Mouse (Mus musculus): ENCODE measurements around the gene Ap4e1.

The Ap4e1 gene

DNA sequence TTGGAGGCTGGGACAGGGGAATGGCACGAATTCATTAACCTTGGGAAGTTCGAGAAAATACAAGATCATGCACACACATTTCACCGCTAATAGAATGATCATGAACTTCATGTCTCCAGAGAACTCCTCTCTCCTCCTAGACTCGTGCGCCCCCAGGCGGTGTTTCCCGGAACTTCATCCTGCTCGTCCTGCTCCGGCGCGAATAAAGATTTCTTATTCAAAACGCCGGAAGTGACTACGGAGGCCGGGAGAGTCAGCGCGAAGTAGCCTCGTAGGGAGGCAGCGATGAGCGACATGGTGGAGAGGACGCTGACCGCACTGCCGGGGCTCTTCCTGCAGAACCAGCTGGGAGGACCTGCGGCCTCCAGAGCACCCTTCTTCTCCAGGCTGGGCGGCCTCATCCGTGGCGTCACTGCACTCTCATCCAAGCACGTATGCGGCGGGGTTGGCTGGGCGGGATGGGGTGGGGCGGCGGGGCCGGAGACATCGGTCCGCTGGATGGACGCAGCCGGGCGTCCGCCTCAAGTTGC lies at the start of gene Ap4e1:
Ap4e1 (plus strand) TSS at position 249 of the 530 bp plus-strand sequence.
- peak; percentile 94 to 95 for DNase-seq (ENCODE audit: low spot score in 2 of 2)

DNA sequence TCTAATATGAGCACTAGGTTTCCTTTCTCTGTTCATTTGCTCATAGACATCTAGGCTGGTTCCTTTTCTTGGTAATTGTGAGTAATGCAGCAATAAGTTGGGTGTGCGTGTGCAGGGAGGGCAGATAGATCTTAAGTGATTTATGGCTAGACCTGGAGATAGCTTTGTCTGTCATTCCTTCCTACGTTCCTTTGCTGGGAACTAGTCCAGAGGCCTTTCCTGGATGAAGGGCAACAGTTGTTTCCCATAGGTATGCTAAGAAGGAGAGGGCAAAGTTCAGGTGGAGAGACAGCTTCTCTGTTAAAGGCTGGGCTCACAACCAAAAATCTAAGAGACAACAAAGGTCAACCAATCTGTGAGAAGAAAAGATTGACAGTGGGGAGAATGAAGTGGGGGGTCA lies 46.8 kb upstream of the Ap4e1 start:
- no peak for DNase-seq (ENCODE audit: low spot score in 2 of 2)

DNA sequence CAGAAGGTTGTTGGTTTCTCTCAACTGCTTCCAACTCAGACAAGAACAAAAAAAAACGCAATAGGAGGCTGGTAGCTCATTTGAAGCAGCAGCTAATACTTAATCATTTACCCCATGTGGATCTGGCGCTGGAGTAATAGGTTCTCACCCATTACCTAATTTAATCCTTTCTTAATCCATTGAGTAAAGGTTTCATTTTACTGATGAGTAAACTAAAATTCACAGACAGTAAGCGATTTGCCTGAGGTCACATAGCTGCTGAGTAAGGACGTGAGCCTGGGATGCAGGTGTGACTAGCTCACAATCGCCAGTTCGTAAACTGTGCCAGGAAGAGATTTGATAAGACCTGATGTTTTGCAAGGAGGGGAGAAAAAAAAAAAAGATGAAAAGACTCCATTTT lies 31.1 kb upstream of the Ap4e1 start:
- no peak for DNase-seq (ENCODE audit: low spot score in 2 of 2)

DNA sequence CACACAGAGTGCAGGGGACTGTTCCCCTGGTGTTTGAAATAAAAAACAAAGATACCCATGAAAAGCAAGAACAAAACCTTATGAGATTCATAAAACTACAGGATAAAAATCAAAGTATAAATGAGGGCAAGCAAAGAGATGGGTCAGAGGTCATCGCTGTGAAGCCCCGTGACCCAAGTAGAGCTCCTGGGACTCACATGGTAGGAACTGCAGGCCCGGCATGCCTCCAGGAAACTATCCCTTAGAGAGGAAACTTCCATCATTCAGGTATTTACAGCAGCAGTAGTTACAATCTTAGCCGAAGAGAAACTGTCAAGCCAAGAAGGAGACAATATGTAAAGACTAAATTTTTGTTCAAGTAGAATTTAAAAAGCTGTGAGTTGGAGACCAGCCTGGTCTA lies 25.3 kb upstream of the Ap4e1 start:
- DNase-seq (ENCODE audit: low spot score in 2 of 2) = no peak

DNA sequence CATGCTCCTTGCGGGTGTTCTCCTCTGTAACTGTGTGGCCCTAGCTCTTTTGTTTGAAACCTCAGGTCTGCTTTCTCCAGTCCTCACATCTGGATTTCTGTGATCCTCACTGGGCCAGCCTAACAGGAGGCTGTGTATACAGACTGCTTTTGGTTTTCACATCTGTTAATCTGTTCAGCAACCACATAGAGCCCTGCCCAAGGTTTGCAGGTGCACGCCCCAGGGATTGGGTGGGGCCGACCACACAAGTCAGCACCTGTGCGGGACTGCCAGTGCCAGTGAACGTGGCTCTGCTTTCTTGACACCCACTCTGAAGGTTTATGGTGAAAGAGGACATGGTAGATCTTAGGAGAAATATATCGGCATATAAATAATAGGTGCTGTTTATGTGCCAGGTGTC lies 18.6 kb upstream of the Ap4e1 start:
- DNase-seq (ENCODE audit: low spot score in 2 of 2) = peak in 1 of 2 experiments; percentile 34

DNA sequence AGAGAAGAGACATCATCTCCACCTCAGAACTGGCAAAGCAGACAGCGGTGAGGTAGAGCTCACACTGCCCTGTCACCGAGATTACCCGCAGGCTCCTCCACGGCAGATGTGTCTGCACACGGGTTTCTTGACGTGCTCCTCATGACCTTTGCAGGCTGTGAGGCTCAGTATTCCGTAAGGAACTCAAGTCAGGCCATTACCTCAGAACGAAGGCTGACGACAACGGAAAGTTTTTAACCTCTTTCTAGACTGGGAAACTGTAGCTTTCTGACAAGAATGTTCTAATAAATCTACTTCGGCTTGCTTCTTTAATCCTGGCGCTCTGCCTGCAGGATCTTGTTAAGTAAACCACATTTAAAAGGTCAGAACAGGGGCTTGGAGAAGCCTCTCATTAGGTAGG lies 15.8 kb upstream of the Ap4e1 start:
- DNase-seq (ENCODE audit: low spot score in 2 of 2) = no peak

DNA sequence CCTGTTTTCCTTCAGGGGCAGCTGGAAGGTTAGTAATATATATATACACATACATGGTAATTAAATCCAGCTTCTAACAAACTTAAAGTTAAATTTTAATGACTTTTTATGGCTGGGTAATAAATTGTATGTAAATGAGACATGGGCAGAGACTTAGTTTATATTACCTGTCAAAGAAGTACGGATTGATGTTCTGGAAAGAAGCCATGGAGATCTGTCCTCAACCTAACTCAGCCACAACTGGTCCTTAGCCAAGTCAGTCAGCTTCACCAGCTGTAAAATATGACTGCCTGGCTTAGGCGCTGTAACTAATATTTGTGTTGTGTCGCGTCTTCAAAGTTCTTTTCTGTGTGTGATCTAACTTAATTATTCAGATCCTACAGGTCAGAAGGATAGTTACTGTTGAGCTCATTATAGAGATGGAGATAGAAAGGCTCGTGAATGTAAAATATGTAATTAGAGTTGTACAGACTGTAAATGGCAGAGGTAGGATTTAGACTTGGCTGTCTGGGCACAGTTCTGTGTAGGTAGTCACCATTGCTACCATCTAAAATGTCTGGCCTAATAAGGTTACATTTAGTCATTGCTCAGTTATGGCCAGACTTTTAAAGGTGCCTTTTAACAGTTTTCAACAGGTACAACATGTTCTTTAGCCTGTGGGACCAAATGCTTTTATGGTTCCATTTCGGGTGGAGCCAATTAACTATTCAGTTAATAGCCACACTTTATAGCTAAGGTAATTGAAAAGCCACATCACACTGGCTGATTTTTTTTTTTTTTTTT lies 13.9 kb upstream of the Ap4e1 start:
- no peak for DNase-seq (ENCODE audit: low spot score in 2 of 2)

DNA sequence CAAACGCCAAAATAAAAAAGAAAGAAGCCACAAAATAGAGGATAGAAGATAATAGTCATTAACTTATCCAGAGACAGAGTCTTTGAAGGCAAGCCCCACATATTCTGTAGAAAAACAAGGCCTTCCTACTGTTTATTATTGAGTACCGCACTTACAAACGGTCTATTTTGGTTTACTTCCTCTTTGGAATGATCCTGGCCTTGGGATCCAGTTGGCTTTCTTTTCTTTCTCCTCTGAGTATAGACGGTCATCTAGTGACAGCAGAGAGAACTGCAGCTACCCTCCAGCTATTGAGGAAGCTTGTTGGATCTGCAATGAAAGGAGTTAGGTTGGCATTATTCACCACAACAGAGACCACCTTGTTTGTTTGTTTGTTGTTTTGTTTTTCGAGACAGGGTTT lies 11.8 kb upstream of the Ap4e1 start:
- peak; percentile 30 to 35 for DNase-seq (ENCODE audit: low spot score in 2 of 2)

DNA sequence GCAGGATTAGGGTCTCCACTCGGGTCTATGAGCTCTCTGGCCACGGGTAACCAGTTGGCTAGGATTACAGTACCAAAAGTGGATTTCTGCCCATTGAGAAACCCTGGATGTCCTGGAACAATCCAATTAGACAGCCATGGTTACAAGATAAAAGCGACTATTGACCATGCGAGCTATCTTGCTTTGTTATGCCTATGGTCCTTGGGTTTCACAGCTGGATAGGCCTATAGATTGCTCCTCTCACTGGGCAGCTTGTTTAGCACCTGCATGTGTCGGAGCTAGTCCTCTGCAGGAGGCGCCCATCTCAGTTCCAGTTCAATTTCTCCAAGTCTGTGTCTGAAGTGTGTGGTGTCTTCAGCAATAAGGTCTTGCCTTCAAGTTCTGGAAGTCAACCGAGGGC lies 10.3 kb upstream of the Ap4e1 start:
- no peak for DNase-seq (ENCODE audit: low spot score in 2 of 2)

DNA sequence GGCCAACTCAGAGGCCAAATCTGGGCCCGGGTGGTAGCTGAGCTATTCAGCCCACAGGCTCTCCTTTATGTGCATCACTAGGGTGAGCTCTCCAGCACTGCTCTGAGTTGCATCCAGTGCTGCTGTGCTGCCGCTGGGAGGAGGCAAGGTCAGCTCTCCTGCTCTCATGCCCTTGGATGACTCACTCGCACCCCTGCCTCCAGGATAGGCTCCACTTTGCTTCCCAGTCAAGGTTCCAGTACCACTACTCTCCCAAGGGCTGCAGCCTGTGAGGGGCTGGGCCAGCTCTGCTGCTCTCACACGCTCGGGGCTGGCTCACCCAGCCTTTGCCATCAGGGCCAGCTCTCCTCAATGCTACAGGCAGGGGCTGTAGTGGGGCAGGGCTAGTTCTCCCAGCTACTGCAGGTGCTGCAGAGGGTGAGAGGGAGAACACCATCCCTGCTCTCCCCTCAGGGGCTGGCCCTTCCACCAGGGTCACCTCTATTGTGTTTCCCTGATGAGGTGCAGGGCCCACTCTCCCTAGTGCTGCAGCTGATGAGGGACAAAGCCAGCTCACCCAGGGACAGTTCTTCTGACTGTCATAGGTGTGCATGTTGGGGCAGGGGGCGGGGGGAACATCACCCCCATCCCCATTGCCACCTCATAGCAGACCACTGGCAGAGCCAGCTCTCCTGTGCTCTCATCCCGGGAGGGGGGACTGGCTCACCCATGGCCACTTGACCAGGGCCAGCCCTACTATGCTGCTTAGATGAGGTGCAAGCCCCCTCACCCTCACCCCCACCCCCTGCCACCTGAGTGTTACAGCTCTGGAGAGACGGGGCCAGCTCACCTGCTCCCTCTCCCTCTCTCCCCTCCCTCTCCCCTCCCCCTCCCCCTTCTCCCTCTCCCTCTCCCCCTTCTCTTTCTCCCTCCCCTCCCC lies 7.9 kb upstream of the Ap4e1 start:
- DNase-seq (ENCODE audit: low spot score in 2 of 2) = no peak

DNA sequence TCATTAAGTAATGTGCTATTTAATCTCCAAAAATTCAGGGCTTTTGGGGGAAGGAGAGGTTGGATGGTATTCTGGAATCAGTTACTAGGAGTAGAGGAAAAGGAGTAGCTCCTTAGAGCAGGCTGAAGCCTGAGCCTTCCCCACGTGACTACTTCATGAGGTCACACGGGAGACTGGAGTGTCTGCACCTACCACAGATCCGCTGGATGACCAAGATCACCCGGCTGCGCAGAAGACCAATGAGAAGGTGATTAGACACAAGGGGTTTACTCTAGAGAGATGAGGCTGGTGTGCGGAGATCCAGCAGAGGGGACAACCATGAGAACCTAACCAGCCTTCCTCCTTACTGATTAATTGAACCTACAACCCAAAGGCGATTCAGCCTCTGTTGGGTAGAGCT lies 4.5 kb upstream of the Ap4e1 start:
- DNase-seq (ENCODE audit: low spot score in 2 of 2) = no peak

DNA sequence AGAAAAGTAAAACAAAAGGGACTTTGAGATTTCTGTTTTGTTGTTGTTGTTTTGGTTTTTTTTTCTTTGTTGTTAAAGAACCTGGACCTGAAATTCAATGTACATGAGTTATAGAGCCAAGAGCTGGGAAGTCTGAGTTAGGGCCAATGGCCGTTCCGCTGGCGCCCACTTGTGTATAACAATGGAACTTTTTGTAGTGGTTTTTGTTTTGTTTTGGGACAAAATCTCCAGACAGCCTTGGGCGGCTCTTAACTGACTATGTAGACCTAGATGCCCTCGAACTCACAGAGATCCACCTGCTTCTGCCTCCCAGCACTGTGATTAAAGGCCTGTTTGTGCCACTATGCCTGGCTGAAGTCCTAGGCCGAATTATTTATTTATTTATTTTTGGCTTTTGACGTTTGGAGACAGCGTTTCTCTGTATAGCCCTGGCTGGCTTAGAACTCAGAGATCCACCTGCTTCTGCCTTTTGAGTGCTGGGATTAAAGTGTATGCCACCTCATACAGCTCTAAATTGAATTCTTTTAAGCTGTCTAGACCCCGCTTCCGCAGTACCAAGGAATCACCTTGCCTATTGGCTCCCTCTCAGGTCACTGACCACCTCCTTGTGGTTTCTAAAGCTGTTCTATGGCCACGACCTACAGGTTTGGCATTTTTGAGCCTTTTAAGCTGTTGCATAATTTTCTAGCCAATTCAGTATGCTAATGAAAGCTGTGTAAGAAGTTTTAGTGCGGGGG lies 1.7 kb upstream of the Ap4e1 start:
- peak; percentile 43 to 55 for DNase-seq (ENCODE audit: low spot score in 2 of 2)

DNA sequence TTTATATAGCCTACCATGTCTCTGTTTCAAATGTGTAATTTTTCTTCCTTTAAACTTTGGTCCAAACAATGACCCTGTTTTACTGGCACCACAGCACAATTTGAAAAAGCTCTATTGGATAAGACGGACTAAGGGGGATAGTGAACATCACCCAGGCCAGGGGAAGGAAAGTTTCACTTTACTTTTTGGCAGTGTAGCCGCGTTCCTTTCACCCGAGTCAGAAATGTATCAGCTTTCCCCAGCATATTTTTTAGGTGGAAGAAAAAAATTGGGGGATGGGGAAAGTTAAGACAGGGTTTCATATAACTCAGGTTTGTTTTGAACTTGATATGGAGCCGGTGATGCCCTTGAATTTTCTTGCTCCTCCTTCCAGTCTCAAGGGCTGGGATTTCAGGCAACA lies 1.0 kb upstream of the Ap4e1 start:
- no peak for DNase-seq (ENCODE audit: low spot score in 2 of 2)

DNA sequence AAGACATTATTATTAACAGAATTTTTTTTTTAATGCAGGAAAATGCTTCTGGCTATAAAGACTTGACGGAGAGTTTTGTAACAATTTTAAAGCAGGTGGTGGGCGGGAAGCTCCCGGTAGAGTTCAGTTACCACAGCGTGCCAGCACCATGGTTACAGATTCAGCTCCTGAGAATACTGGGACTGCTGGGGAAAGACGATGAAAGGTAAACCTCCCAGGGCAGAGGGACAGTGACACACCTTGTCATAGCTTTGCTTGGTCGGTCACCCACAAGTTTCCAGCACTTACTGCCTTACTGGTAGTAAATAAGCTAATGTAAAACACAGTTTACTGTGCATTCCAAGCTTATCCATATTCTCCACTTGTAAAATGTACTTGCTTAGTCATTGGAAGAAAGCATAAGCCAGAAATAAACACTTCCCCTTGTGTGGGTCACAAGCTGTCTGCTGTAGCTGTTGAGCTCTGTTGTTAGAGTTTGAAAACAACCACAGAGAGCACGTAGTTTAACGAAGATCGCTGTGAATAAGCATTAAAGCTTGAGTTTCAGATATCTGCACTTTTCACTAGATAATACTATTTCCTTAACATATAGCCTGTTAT lies 26.6 kb downstream of the Ap4e1 start:
- DNase-seq (ENCODE audit: low spot score in 2 of 2) = no peak

DNA sequence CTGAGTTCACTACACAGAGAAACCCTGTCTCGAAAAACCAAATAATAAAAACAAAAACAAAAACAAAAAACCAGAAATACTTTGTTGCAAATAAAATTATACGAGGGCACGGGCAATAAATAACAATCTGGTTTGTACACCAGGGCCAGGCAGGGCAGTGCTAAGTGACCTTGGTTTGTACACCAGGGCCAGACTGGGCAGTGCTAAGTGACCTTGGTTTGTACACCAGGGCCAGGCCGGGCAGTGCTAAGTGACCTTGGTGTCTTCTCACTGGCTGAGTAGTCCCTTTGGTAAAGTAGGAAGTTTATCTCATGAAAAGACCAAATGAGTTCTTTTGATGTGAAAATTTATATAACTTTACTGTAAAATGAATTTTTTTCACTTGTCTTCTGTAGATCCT lies 28.8 kb downstream of the Ap4e1 start:
- DNase-seq (ENCODE audit: low spot score in 2 of 2) = no peak

DNA sequence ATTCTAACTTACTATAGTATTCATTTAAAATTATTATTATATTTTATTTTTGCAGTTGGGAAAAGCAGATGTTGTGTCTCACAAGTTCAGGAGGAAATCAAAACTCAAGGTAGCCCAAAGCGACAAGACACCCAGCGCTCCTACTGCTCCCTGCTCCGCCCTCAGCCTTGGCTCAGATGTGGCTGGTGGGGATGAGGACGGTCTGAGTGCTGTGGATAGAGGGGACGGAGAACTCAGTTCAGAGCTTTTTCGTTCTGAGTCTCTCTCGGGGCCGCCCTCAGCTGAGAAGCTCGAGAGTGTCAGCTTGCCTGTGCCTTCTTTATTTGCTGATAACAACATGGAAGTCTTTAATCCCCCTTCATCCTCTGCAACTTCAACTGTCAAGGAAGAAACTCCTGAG lies 53.0 kb downstream of the Ap4e1 start:
- DNase-seq (ENCODE audit: low spot score in 2 of 2) = no peak

DNA sequence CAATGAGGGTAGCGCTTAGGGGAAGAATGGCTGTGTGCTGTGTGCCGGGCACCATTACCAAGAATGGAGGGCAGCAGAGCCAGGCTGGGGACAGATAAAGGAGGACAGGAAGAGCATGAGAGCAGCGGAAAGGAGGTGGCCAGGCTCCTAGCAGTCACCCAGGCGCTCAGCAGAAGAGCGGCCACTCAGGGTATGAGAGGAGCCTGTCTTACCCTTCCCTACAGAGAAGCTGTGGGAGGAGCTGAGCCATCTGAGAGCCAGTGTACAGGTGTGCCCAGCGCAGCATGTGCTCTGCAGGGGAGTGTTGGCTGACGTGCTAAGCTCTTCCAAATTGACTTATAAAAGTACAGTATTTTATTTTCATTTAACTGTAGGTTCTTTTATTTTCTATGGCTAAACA lies 60.3 kb downstream of the Ap4e1 start:
- DNase-seq (ENCODE audit: low spot score in 2 of 2) = no peak

DNA sequence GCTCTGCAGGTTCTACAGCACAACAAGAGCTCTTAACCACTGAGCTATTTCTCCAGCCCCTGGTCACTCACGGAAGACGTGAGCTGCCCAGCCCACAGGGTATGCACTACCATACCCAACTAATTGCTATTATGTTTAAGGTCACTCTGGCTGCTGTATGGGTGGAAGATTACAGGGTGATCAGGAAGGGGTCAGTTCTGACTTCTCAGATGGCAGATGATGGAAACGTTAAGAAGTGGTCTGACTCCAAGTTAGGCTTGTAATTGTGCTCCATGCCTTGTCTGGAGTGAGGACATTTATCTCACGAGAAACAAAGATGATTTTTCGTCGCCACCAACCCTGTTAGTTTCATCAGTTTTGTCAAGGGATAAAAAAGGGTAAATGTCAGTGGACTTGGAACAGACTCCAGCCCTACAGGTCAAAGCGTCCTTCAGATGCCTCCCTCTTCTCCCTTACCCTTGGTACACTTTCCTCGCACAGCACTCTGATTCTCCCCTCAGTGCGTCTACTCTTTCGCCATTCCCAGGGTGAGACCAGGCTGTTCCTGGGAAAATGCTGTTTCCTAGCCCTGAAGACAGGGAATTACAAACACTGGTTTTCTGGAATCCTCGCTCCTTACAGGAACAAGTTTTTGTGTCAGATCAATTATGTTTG lies 61.4 kb downstream of the Ap4e1 start:
- no peak for DNase-seq (ENCODE audit: low spot score in 2 of 2)

DNA sequence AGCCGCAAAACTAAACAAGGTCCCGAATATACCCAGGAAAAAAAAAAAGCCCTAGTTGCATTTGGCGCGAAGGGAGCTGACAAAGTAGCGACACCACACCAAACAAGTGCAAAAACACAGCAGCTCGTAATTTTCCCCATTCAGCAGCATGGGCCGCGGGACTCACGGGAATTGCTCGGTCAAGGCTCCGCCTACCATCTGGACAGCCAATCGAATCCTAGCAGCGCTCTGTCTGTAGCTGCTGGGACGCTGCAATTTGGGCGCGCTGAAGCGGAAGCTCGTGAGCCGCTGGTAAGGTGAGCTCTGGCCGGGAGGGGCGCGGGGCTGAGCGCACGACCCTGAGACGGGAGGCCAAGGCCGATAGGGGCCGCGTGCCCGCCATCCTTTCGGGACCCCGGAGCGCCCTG lies 61.9 kb downstream of the Ap4e1 start, which contains the start of gene Blvra:
Blvra (plus strand) TSS at position 231 of the 407 bp plus-strand sequence.
- DNase-seq (ENCODE audit: low spot score in 2 of 2) = peak; percentile 78 to 90

DNA sequence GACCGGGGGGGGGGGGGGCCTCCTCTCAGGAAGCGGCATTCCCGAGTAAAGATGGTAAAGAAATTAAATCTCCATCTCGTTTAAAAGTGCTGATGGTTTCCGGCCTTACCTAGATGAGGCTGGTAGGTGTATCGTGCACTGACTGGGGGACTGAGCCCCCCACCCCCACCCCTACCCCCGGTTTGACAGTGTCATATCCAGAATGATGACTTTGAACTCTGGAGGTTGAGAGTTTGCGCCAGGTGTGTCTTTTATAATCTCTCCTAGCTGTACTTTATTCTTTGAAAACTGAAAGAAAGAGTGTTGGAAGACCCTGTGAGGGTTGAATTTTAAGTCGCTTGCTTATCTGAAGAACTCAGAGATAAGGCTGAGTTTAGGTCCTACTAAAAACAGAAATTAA lies 62.4 kb downstream of the Ap4e1 start:
- DNase-seq (ENCODE audit: low spot score in 2 of 2) = no peak

DNA sequence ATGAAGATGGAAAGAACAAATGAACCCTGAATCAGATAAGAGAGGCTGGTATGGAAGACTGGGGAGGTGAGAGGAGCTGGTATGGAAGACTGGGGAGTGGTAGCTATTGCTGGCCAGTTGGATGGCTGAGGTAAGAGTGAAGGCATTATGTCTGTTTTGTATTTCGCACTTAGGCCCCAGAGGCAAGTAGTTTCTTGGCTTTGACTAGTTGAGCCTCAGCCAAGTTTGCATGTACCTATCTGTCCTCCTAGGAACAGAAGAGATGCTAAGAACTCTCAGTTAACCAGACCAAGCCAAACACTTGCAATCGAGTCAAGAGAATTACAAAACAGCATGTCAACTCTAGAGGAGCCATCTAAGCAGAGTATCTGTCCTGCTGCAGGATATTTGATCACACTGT lies 65.6 kb downstream of the Ap4e1 start:
- DNase-seq (ENCODE audit: low spot score in 2 of 2) = no peak
